Mouse (Mus musculus) liver, adult (tissue): ENCODE results near the gene Gm20388.

Experiments
- GATA4 ChIP-seq: IDR thresholded peaks from 2 replicates; pipeline ENCODE4 v1.6.1; 2014; ENCODE audit warnings: mild to moderate bottlenecking, low read length; ENCODE audit not compliant: insufficient replicate concordance

Gm20388 gene

DNA sequence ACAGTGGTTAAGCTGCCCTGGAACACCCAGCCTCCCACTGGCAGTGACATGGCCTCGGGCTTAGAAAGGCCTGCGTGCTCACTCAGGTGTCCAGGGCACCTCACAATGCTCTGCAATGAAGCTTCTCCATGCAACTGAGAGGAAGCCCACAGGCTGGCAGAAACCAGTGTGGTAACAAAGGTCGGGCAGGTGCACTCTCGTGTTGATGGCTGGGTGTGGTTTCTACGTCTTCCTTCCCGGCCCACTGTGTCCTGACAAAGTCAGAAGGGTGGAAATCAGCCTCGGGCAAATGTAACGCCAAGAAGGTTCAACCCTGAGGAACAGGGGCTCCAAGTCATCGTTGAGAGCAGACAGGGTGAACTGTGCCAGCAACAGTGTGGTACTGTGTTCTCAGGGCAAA, 1084.8 kb downstream of the Gm20388 start:
- no peak for TF ChIP-seq GATA4

- no peak for TF ChIP-seq GATA4
These were observed 1086.4 kb downstream of the Gm20388 start for GRCm38 (mm10) chr8:120996905-120997581.

- TF ChIP-seq GATA4: no peak
These were observed 1087.3 kb downstream of the Gm20388 start for GRCm38 (mm10) chr8:120997926-120998325.

- no peak for TF ChIP-seq GATA4
These were observed 1088.3 kb downstream of the Gm20388 start for GRCm38 (mm10) chr8:120998966-120999365.

- no peak for TF ChIP-seq GATA4
These were observed 1091.3 kb downstream of the Gm20388 start for GRCm38 (mm10) chr8:121001951-121002350.

GRCm38 (mm10) chr8:121002871-121003539, 1092.4 kb downstream of the Gm20388 start:
- TF ChIP-seq GATA4: no peak

DNA sequence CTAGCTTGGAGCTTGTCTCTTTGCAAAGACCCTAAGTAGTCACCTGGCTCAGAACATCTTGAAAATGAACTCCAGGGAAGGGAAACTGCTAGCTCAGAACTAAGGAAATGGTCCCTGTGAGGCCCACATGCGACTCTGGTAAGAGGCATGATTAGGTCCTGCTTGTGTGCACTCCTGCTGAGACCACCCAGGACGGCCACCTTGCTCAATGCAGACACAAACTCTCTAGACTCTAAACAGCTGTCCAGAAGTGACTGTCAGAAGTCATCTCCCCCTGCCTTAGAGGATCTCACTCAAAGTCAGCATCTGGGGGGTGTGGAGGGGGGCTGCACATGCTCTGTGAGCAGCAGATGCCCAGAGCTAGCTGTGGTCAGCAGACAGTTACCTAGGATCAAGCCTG, 1093.0 kb downstream of the Gm20388 start:
- no peak for TF ChIP-seq GATA4

GRCm38 (mm10) chr8:121013318-121013717, 1102.7 kb downstream of the Gm20388 start:
- no peak for TF ChIP-seq GATA4

GRCm38 (mm10) chr8:121016621-121017020, 1106.0 kb downstream of the Gm20388 start:
- TF ChIP-seq GATA4: no peak

GRCm38 (mm10) chr8:121018236-121018635, 1107.6 kb downstream of the Gm20388 start:
- TF ChIP-seq GATA4: no peak

DNA sequence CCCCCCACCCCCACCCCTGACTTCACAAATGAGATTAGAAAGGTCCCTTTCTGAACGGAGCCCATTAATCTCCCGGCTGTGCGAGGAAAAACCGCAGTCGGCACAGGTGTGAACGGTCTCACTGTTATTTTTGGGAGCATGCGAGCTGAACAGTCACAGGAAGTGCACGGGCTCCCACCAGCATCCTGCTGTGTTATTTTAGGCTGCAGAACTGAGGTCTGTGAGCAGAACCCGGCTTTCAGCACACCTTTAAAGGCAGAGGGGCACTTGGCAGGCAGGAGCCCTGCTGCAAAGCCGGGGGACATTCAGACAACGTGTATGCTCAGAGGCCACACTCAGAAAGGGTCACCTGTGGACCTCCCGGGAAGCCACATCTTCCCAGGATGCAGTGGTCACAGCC, 1110.8 kb downstream of the Gm20388 start:
- TF ChIP-seq GATA4: no peak

- TF ChIP-seq GATA4: no peak
These were observed 1112.4 kb downstream of the Gm20388 start for GRCm38 (mm10) chr8:121023003-121023402.

DNA sequence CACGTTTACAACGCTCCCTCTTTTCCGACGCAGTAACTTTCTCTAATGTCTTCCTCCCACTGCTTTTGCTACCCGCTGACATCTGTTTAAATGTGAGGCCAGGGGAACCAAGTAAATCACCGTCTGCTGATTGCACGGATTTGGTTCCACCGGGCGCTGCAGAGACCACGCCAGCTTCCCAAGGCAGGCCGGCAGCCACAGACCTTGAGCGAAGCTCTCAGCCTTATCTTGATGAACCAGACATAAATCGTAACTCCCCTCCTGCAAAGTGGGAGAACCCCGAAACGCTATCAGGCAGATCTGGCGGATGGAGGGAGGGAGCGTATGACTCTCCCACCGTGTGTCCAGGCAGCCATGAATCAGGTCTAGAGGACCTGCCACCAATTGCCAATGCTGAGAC, 1113.1 kb downstream of the Gm20388 start:
- TF ChIP-seq GATA4: no peak

GRCm38 (mm10) chr8:121025486-121025885, 1114.8 kb downstream of the Gm20388 start:
- TF ChIP-seq GATA4: no peak

DNA sequence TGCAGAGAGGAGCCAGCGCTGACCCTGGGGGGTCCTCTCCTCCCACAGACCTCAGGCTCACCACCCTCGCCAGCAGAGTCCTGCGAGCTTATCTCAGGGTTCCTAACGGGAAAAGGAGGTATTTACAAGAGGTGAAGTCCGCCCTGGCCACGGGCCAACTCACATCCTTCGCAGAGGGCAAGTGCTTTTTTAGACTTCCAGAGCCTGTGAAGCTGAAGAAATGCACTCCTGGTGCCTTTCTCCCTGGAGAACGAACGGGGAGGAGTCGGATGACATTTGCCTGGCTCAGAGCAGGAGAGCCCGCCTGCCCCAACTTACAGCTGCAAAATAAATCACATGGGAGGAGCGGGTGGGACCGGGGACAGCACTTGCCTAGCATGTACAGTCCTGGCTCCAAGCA, 1117.1 kb downstream of the Gm20388 start:
- TF ChIP-seq GATA4: no peak

DNA sequence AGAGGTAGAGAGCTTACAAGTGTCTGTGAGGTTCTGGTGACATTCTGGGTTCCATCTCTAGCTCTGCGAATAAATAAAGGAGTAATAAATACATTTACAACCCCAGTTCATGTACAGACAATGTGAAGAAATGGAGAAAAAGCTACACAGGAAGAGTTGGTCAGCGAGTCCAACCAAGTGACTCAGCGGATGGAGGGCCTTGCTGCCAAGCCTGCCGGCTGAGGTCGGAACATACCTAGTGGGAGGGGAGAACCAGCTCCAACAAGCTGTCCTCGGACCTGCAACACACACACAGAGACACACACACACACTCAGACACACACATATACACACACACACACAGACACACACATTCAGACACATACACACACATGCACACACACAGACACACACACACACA, 1118.4 kb downstream of the Gm20388 start:
- TF ChIP-seq GATA4: no peak
